Mouse (Mus musculus) CH12.LX (cell line): Measurements from ENCODE around the gene Eya2.

Experiments
- CTCF ChIP-seq, 2 experiments: IDR thresholded peaks in 1 of 2; conservative IDR thresholded peaks in 1 of 2; 2 replicates each; pipeline ENCODE4 v1.5.1; 2011 to 2012; ENCODE audit warnings: low read depth in 2 of 2, low read length in 2 of 2, improper control_type of control experiment in 1 of 2, inconsistent platforms in 1 of 2, mild to moderate bottlenecking in 1 of 2, moderate library complexity in 1 of 2
- E2F4 ChIP-seq: IDR thresholded peaks from 2 replicates; pipeline ENCODE4 v1.6.1; 2011; ENCODE audit warnings: low read depth, low read length, improper control_type of control experiment; ENCODE audit not compliant: insufficient replicate concordance
- HCFC1 ChIP-seq: IDR thresholded peaks from 2 replicates; pipeline ENCODE4 v1.6.1; 2012; ENCODE audit warnings: low read depth, mild to moderate bottlenecking, inconsistent platforms, low read length, improper control_type of control experiment
- MAFK ChIP-seq: IDR thresholded peaks from 2 replicates; pipeline ENCODE4 v1.6.1; 2011; ENCODE audit warnings: low read length, improper control_type of control experiment; ENCODE audit not compliant: insufficient replicate concordance
- POLR2A ChIP-seq: IDR thresholded peaks from 2 replicates; pipeline ENCODE4 v1.6.1; 2011; ENCODE audit warnings: low read depth, mild to moderate bottlenecking, improper control_type of control experiment, low read length
- POLR2AphosphoS2 ChIP-seq: IDR thresholded peaks from 2 replicates; pipeline ENCODE4 v1.6.1; 2011; ENCODE audit warnings: low read depth, low read length, improper control_type of control experiment
- USF2 ChIP-seq: conservative IDR thresholded peaks from 2 replicates; pipeline ENCODE4 v1.6.1; 2011; ENCODE audit warnings: low read depth, low read length, improper control_type of control experiment

GRCm38 (mm10) chr2:165788005-165788404 lies 193.2 kb downstream of the Eya2 start:
- TF ChIP-seq MAFK: peak; percentile 74
- no peak for TF ChIP-seq CTCF (conservative IDR thresholded peaks at IDR 0.05 in 1 of 2, IDR thresholded peaks at IDR 0.05 in 1 of 2; ENCODE audit: low read depth in 2 of 2, low read length in 2 of 2)
- TF ChIP-seq HCFC1: 0 out of 2 replicates have a peak, but pooled peaks have one; percentile 22
- TF ChIP-seq E2F4: no peak
- TF ChIP-seq POLR2A: no peak
- no peak for TF ChIP-seq USF2
- no peak for TF ChIP-seq POLR2AphosphoS2
